Mouse (Mus musculus) lung, postnatal 0 days (tissue): ENCODE measurements at regions not wholly inside any gene's neighbourhood (a gene's known extent, or its start where the extent isn't known, plus 50 kb on each side); places are given as distances from the start of the nearest gene placed in this dataset.
"Not testable (repeated sequence)": the region's sequence is repeated elsewhere in the genome, so short reads cannot be mapped to it uniquely, and the experiment has no call there.

Experiments
- ATAC-seq: fragments of 200-750 bp; cut with Nextera tagmentation; 2 replicates; pipeline ENCODE4 v1.8.0; 2017; ENCODE audit warnings: moderate library complexity
- DNase-seq: peaks from one replicate; pipeline ENCODE4 v3.0.0-alpha.2; 2016; ENCODE audit warnings: low spot score
- H3K27ac ChIP-seq: fragments of 300-500 bp; sonication (generic); 2 replicates; pipeline ENCODE4 v1.5.1; 2014; ENCODE audit warnings: antibody characterized with exemption, mild to moderate bottlenecking, low read length, mixed read lengths
- H3K27me3 ChIP-seq: fragments of 300-500 bp; sonication (generic); replicated peaks from 2 replicates; pipeline ENCODE4 v1.6.1; 2014; ENCODE audit warnings: low read length, mixed read lengths; ENCODE audit not compliant: insufficient read depth
- H3K36me3 ChIP-seq: fragments of 300-500 bp; sonication (generic); 2 replicates; pipeline ENCODE4 v1.6.1; 2014; ENCODE audit warnings: low read length, mixed read lengths; ENCODE audit not compliant: insufficient read depth
- H3K4me1 ChIP-seq: fragments of 300-500 bp; sonication (generic); 2 replicates; pipeline ENCODE4 v1.6.1; 2014; ENCODE audit warnings: antibody characterized with exemption, low read depth, low read length, mixed read lengths; ENCODE audit not compliant: insufficient read depth
- H3K4me2 ChIP-seq: fragments of 300-500 bp; sonication (generic); replicated peaks from 2 replicates; pipeline ENCODE4 v1.6.1; 2014; ENCODE audit warnings: low read depth, mild to moderate bottlenecking, low read length, moderate library complexity, mixed read lengths
- H3K4me3 ChIP-seq: fragments of 300-500 bp; sonication (generic); 2 replicates; pipeline ENCODE4 v1.5.1; 2014; ENCODE audit warnings: low read depth, low read length
- H3K9ac ChIP-seq: fragments of 300-500 bp; sonication (generic); replicated peaks from 2 replicates; pipeline ENCODE4 v1.6.1; 2014; ENCODE audit warnings: low read depth, mild to moderate bottlenecking
- H3K9me3 ChIP-seq: fragments of 300-500 bp; sonication (generic); 2 replicates; pipeline ENCODE4 v1.6.1; 2016; ENCODE audit warnings: low read length, mixed read lengths
- CTCF ChIP-seq: IDR thresholded peaks from 2 replicates; pipeline ENCODE4 v1.5.1; 2016; ENCODE audit warnings: antibody characterized with exemption, mild to moderate bottlenecking
- EP300 ChIP-seq: IDR thresholded peaks from 2 replicates; pipeline ENCODE4 v1.6.1; 2016; ENCODE audit warnings: antibody characterized with exemption, mild to moderate bottlenecking, control low read depth
- WGBS: fragments of 180-500 bp; shearing (Covaris S2); extraction: QIAGEN DNeasy Blood & Tissue Kit; methylation state at CpG from one replicate; pipeline ENCODE4 v1.1.7; 2014; 5-methylcytosine and 5-hydroxymethylcytosine counted together

GRCm38 (mm10) chr2:100344921-100345425 is 1279.5 kb upstream of the Rag2 start:
- DNase-seq (no peak), ATAC-seq (no peak)
- WGBS = 84% methylated on average over 3 of the region's 3 CpGs
- Histone ChIP-seq H3K4me2 (no peak overlapping the region), H3K9me3 (no peaks in the 10 kb centered on the region), H3K27me3 (no peaks in the 10 kb centered on the region), H3K4me3 (no peak overlapping the region), H3K4me1 (no peaks in the 10 kb centered on the region), H3K27ac (no peak overlapping the region), H3K36me3 (no peaks in the 10 kb centered on the region), H3K9ac (no peak overlapping the region)
- TF ChIP-seq EP300 = no peak
- TF ChIP-seq CTCF = no peak

- H3K27me3 ChIP-seq, H3K4me3 ChIP-seq, H3K4me2 ChIP-seq, H3K4me1 ChIP-seq, DNase-seq, H3K27ac ChIP-seq, ATAC-seq, H3K9ac ChIP-seq, H3K9me3 ChIP-seq, H3K36me3 ChIP-seq: not testable (repeated sequence)
- WGBS = 88% methylated on average over 10 of the region's 10 CpGs
These were observed 1258.9 kb upstream of the Rag2 start for GRCm38 (mm10) chr2:100365616-100366015.

GRCm38 (mm10) chr2:100399776-100400175 is 1224.7 kb upstream of the Rag2 start:
- no peak for ATAC-seq
- Histone ChIP-seq H3K9ac (no peak overlapping the region), H3K9me3 (no peaks in the 10 kb centered on the region), H3K4me1 (no peaks in the 10 kb centered on the region), H3K27me3 (no peaks in the 10 kb centered on the region), H3K4me3 (no peak overlapping the region), H3K27ac (no peak overlapping the region), H3K36me3 (no peaks in the 10 kb centered on the region), H3K4me2 (no peak overlapping the region)
- no peak for TF ChIP-seq CTCF
- no peak for TF ChIP-seq EP300
- no peak for DNase-seq

GRCm38 (mm10) chr2:100426661-100427060 is 1197.9 kb upstream of the Rag2 start:
- ATAC-seq = no peak
- no peaks in the 10 kb centered on the region for H3K9me3 ChIP-seq
- no peak overlapping the region for H3K4me3 ChIP-seq
- no peak for TF ChIP-seq EP300
- TF ChIP-seq CTCF = no peak
- no peaks in the 10 kb centered on the region for H3K27me3 ChIP-seq
- no peak overlapping the region for H3K4me2 ChIP-seq
- no peak overlapping the region for H3K9ac ChIP-seq
- H3K4me1 ChIP-seq = no peaks in the 10 kb centered on the region
- no peak overlapping the region for H3K27ac ChIP-seq
- WGBS = 66% methylated on average over 2 of the region's 2 CpGs
- DNase-seq = no peak
- no peaks in the 10 kb centered on the region for H3K36me3 ChIP-seq

- Histone ChIP-seq H3K4me3 (no peak overlapping the region), H3K27me3 (no peaks in the 10 kb centered on the region), H3K9me3 (no peaks in the 10 kb centered on the region), H3K36me3 (no peaks in the 10 kb centered on the region), H3K4me1 (no peaks in the 10 kb centered on the region), H3K27ac (no peak overlapping the region), H3K9ac (no peak overlapping the region), H3K4me2 (no peak overlapping the region)
- ATAC-seq = no peak
- DNase-seq = no peak
- 71% methylated on average over 3 of the region's 3 CpGs for WGBS
- TF ChIP-seq EP300 = no peak
- no peak for TF ChIP-seq CTCF
These were observed 1189.5 kb upstream of the Rag2 start for GRCm38 (mm10) chr2:100434991-100435390.

GRCm38 (mm10) chr2:100445868-100446267 is 1178.7 kb upstream of the Rag2 start:
- H3K27me3 ChIP-seq = no peaks in the 10 kb centered on the region
- DNase-seq = no peak
- no peak overlapping the region for H3K4me2 ChIP-seq
- H3K4me3 ChIP-seq = no peak overlapping the region
- no peak overlapping the region for H3K27ac ChIP-seq
- TF ChIP-seq EP300 = no peak
- TF ChIP-seq CTCF = no peak
- ATAC-seq = no peak
- H3K9me3 ChIP-seq = no peaks in the 10 kb centered on the region
- H3K9ac ChIP-seq = no peak overlapping the region
- H3K4me1 ChIP-seq = no peaks in the 10 kb centered on the region
- H3K36me3 ChIP-seq = no peaks in the 10 kb centered on the region
- 52% methylated on average over 1 of the region's 1 CpGs for WGBS

GRCm38 (mm10) chr2:100446332-100446731 is 1178.2 kb upstream of the Rag2 start:
- 33% methylated on average over 2 of the region's 2 CpGs for WGBS
- peak; percentile 15 for DNase-seq
- TF ChIP-seq CTCF (no peak), EP300 (no peak)

GRCm38 (mm10) chr2:100459641-100460040 is 1164.9 kb upstream of the Rag2 start:
- ATAC-seq, H3K9ac ChIP-seq, H3K4me2 ChIP-seq, H3K4me3 ChIP-seq, H3K9me3 ChIP-seq, DNase-seq, H3K36me3 ChIP-seq, H3K27ac ChIP-seq, H3K27me3 ChIP-seq, H3K4me1 ChIP-seq: not testable (repeated sequence)
- no CpG with 5 or more reads among the region's 1 CpGs for WGBS

More at GRCm38 (mm10) chr2:100446332-100446731, 1178.2 kb upstream of the Rag2 start:
- Histone ChIP-seq H3K4me3 (no peak overlapping the region), H3K36me3 (no peaks in the 10 kb centered on the region), H3K27me3 (no peaks in the 10 kb centered on the region), H3K9me3 (no peaks in the 10 kb centered on the region), H3K4me1 (no peaks in the 10 kb centered on the region), H3K9ac (no peak overlapping the region), H3K27ac (no peak overlapping the region), H3K4me2 (no peak overlapping the region)
- ATAC-seq = peak; percentile 38; the same call in 1 of the 2 replicates

- not testable (repeated sequence) for H3K36me3 ChIP-seq, H3K27me3 ChIP-seq, ATAC-seq, H3K27ac ChIP-seq, H3K9me3 ChIP-seq, H3K4me3 ChIP-seq, H3K4me2 ChIP-seq, H3K4me1 ChIP-seq, DNase-seq, H3K9ac ChIP-seq
- no CpG with 5 or more reads among the region's 3 CpGs for WGBS
These were observed 1138.3 kb upstream of the Rag2 start for GRCm38 (mm10) chr2:100486229-100486628.
